Mouse (Mus musculus) lung, postnatal 0 days (tissue): ENCODE measurements around the gene Dag1.

Experiments
- CTCF ChIP-seq: IDR thresholded peaks from 2 replicates; pipeline ENCODE4 v1.5.1; 2016; ENCODE audit warnings: antibody characterized with exemption, mild to moderate bottlenecking
- EP300 ChIP-seq: IDR thresholded peaks from 2 replicates; pipeline ENCODE4 v1.6.1; 2016; ENCODE audit warnings: antibody characterized with exemption, mild to moderate bottlenecking, control low read depth

- TF ChIP-seq CTCF (no peak), EP300 (peak; percentile 95)
Measured at GRCm38 (mm10) chr9:108275331-108275659, 11.5 kb upstream of the Dag1 start.
